Mouse (Mus musculus): Measurements from ENCODE around the gene Cars2.
"Not testable (repeated sequence)": the region's sequence is repeated elsewhere in the genome, so short reads cannot be mapped to it uniquely, and the experiment has no call there.

Gene Cars2

GRCm38 (mm10) chr8:11475876-11476275, 74.7 kb downstream of the Cars2 start:
- no peak for DNase-seq (ENCODE audit: inconsistent ontology term)

- no peak for DNase-seq (ENCODE audit: inconsistent ontology term)
These were observed 75.2 kb downstream of the Cars2 start for GRCm38 (mm10) chr8:11475397-11475796.

GRCm38 (mm10) chr8:11473072-11473471, 77.5 kb downstream of the Cars2 start:
- DNase-seq (ENCODE audit: inconsistent ontology term) = no peak

- DNase-seq (ENCODE audit: inconsistent ontology term) = peak; percentile 59
These were observed 79.3 kb downstream of the Cars2 start for GRCm38 (mm10) chr8:11471309-11471708.

GRCm38 (mm10) chr8:11470694-11471093, 79.9 kb downstream of the Cars2 start:
- DNase-seq (ENCODE audit: inconsistent ontology term) = peak; percentile 34

GRCm38 (mm10) chr8:11469095-11469494, 81.5 kb downstream of the Cars2 start:
- peak; percentile 42 for DNase-seq (ENCODE audit: inconsistent ontology term)

GRCm38 (mm10) chr8:11466528-11466927, 84.1 kb downstream of the Cars2 start:
- DNase-seq (ENCODE audit: inconsistent ontology term) = not testable (repeated sequence)

GRCm38 (mm10) chr8:11465619-11466018, 85.0 kb downstream of the Cars2 start:
- no peak for DNase-seq (ENCODE audit: inconsistent ontology term)

GRCm38 (mm10) chr8:11464707-11464964, 85.9 kb downstream of the Cars2 start:
- DNase-seq (ENCODE audit: inconsistent ontology term) = no peak

All from Muller cell, postnatal 12 days (primary cell).